In the genomic region with DNA sequence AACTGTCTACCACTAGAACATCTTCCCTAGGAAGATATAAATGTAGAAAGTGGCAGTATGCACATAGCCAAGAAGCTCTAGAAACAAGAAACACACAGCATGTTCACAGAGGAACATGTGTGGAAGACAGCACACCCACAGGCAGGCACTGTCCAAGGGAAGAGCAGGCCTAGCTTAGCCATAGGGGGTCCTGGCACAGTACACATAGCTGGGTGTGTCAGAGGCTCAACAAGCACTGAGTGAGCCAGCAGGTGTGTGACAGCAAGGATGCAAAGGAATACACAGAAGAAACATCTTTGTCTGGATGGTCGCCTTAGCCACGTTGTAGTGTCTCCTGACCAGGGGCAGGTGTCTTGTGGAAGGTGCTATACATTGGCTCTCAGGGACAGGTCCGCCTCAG, we compare ENCODE assay signal across 27 mouse cellular contexts.
A peak's percentile ranks its signal among the peaks of the same experiment; 100 is the strongest.
DNase-seq lines count a peak whose midpoint lies in the region; ATAC-seq and TF ChIP-seq lines count a peak whose summit lies in the region.
"Had no signal": no experiment of that assay in that cellular context is flagged by ENCODE, and none has a peak within 500 bp of the region (broad histone marks: within the 10 kb centered on the region; RNA-seq: fewer than 3 reads in every experiment).

No protein-coding gene starts in this region.

- H3K4me3 ChIP-seq in gastrocnemius, adult 2 months, result no peak overlapping the region
- no peak overlapping the region for H3K4me3 ChIP-seq in neural tube, embryonic 13.5 days
- H3K4me3 ChIP-seq in neural tube, embryonic 15.5 days (replicated peaks), result no peak overlapping the region
- H3K4me3 ChIP-seq: embryonic facial prominence, embryonic 15.5 days; heart, embryonic 12.5 days; midbrain, embryonic 12.5 days; stomach, embryonic 15.5 days had no signal

- peak; percentile 14 for DNase-seq in gastrocnemius, adult 2 months
- DNase-seq in gastrocnemius, adult 8-10 months (ENCODE audit: low spot score in 2 of 2), result no peak
- peak; percentile 59 for DNase-seq in cerebellum, adult 9-11 months
- DNase-seq in adipocyte (ENCODE audit: low spot score), result no peak
- DNase-seq in spleen, adult 18-20 months, result no peak
- DNase-seq: adrenal gland, postnatal 25 days; gastrocnemius, postnatal 10 days; heart, postnatal 10 days; kidney, adult 9 months; kidney, postnatal 36 days; layer of hippocampus, postnatal 36 days; liver, postnatal 0 days; retina, postnatal 1 day; right cerebral cortex, postnatal 25 days; thymus, adult 18-20 months; thymus, postnatal 36 days had no signal

- intact Hi-C loops in gastrocnemius, adult 2 months (cut with DNase I), result no loop called here

- H3K9ac ChIP-seq in neural tube, embryonic 13.5 days, result no peak overlapping the region
- H3K9ac ChIP-seq in neural tube, embryonic 15.5 days (replicated peaks), result no peak overlapping the region
- H3K9ac ChIP-seq: embryonic facial prominence, embryonic 15.5 days; heart, embryonic 12.5 days; hindbrain, embryonic 14.5 days; liver, postnatal 0 days; midbrain, embryonic 12.5 days; stomach, embryonic 15.5 days had no signal

- 93% methylated on average over 3 of the region's 3 CpGs for WGBS in neural tube, embryonic 13.5 days
- 96% methylated on average over 3 of the region's 3 CpGs for WGBS in neural tube, embryonic 15.5 days

- H3K27me3 ChIP-seq in neural tube, embryonic 13.5 days, result no peaks in the 10 kb centered on the region
- H3K27me3 ChIP-seq in neural tube, embryonic 15.5 days (replicated peaks), result no peaks in the 10 kb centered on the region
- H3K27me3 ChIP-seq: embryonic facial prominence, embryonic 15.5 days; heart, embryonic 12.5 days; midbrain, embryonic 12.5 days; stomach, embryonic 15.5 days had no signal

- no peak overlapping the region for H3K27ac ChIP-seq in gastrocnemius, adult 2 months
- H3K27ac ChIP-seq in neural tube, embryonic 13.5 days (replicated peaks), result peak overlapping the region; percentile 86
- no peak overlapping the region for H3K27ac ChIP-seq in neural tube, embryonic 15.5 days (replicated peaks)
- H3K27ac ChIP-seq: embryonic facial prominence, embryonic 15.5 days; midbrain, embryonic 12.5 days; stomach, embryonic 15.5 days had no signal

- H3K9me3 ChIP-seq in neural tube, embryonic 13.5 days, result no peaks in the 10 kb centered on the region
- no peaks in the 10 kb centered on the region for H3K9me3 ChIP-seq in neural tube, embryonic 15.5 days (replicated peaks)
- H3K9me3 ChIP-seq: embryonic facial prominence, embryonic 15.5 days; heart, embryonic 12.5 days; midbrain, embryonic 12.5 days; stomach, embryonic 15.5 days had no signal

- ATAC-seq in neural tube, embryonic 13.5 days (ENCODE audit: low read depth), result no peak
- no peak for ATAC-seq in neural tube, embryonic 15.5 days (ENCODE audit: low FRiP score)
- ATAC-seq: CD4-positive, CD25-positive, alpha-beta regulatory T cell, adult 4 months; forebrain, embryonic 14.5 days; intestine, embryonic 16.5 days; liver, postnatal 0 days; lung, postnatal 0 days had no signal

- no peak for TF ChIP-seq CTCF in gastrocnemius, adult 2 months (IDR thresholded peaks at IDR 0.05)

- H3K4me2 ChIP-seq in neural tube, embryonic 13.5 days, result no peak overlapping the region
- no peak overlapping the region for H3K4me2 ChIP-seq in neural tube, embryonic 15.5 days
- H3K4me2 ChIP-seq: embryonic facial prominence, embryonic 15.5 days; heart, embryonic 12.5 days; hindbrain, embryonic 14.5 days; midbrain, embryonic 12.5 days; stomach, embryonic 15.5 days had no signal

- no peaks in the 10 kb centered on the region for H3K36me3 ChIP-seq in neural tube, embryonic 13.5 days
- no peaks in the 10 kb centered on the region for H3K36me3 ChIP-seq in neural tube, embryonic 15.5 days
- H3K36me3 ChIP-seq: embryonic facial prominence, embryonic 15.5 days; heart, embryonic 12.5 days; midbrain, embryonic 12.5 days; stomach, embryonic 15.5 days had no signal

- H3K4me1 ChIP-seq in neural tube, embryonic 13.5 days (replicated peaks), result peaks cover 53% of the 10 kb centered on the region
- peaks cover 34% of the 10 kb centered on the region for H3K4me1 ChIP-seq in neural tube, embryonic 15.5 days

Comparison
In these comparisons a context has a peak if more than half of its experiments do, and no peak if none do; other contexts are left out.
1. DNase-seq: peak in gastrocnemius, adult 2 months (single experiment) and cerebellum, adult 9-11 months (single experiment); none in gastrocnemius, adult 8-10 months (0 of 2), adipocyte (single experiment) and spleen, adult 18-20 months (0 of 2).